Mouse (Mus musculus) heart, postnatal 0 days (tissue): ENCODE measurements around the gene Nucks1.

ENCODE experiments used
- CTCF ChIP-seq: IDR thresholded peaks from 2 replicates; pipeline ENCODE4 v1.5.1; 2016; ENCODE audit warnings: antibody characterized with exemption, control low read depth, low read depth
- EP300 ChIP-seq: IDR thresholded peaks from 2 replicates; pipeline ENCODE4 v1.6.1; 2016; ENCODE audit warnings: antibody characterized with exemption, low read depth

GRCm38 (mm10) chr1:131861811-131862210 is 48.5 kb upstream of the Nucks1 start:
- no peak for TF ChIP-seq EP300
- TF ChIP-seq CTCF = no peak
